Mouse (Mus musculus): Measurements from ENCODE around the gene Olfr478.
"Not testable (repeated sequence)": the region's sequence is repeated elsewhere in the genome, so short reads cannot be mapped to it uniquely, and the experiment has no call there.

Gene Olfr478

GRCm38 (mm10) chr7:108033889-108034288 lies at the start of gene Olfr478:
TSS of gene Olfr478 (minus strand) at chr7:108033989.
- no peak for DNase-seq

GRCm38 (mm10) chr7:108079555-108079954 lies 45.8 kb upstream of the Olfr478 start, which contains the start of gene Olfr481:
TSS of gene Olfr481 (plus strand) at chr7:108079855.
- no peak for DNase-seq

GRCm38 (mm10) chr7:108067246-108067645 lies 33.5 kb upstream of the Olfr478 start, which contains the start of gene Olfr480:
TSS of gene Olfr480 (minus strand) at chr7:108067346.
- no peak for DNase-seq

- DNase-seq, result no peak
These were observed 16.6 kb upstream of the Olfr478 start, which contains the start of gene Olfr479 for GRCm38 (mm10) chr7:108050393-108050792. TSS of gene Olfr479 (plus strand) at chr7:108050693.

- DNase-seq, result not testable (repeated sequence)
These were observed 19.5 kb downstream of the Olfr478 start for GRCm38 (mm10) chr7:108014256-108014655.

- no peak for DNase-seq
These were observed 47.4 kb downstream of the Olfr478 start, which contains the start of gene Olfr477 for GRCm38 (mm10) chr7:107986393-107986792. TSS of gene Olfr477 (plus strand) at chr7:107986693.
